Mouse (Mus musculus): ENCODE measurements around the gene Map4k5. TPM values are rescaled to one million over a fixed set of nuclear protein-coding genes. Genes with fewer than 3 reads are reported as not detected.
A peak's percentile ranks its signal among the peaks of the same experiment; 100 is the strongest.

Map4k5 gene
- polyA plus RNA-seq, 1 experiment: 5.6 TPM

DNA sequence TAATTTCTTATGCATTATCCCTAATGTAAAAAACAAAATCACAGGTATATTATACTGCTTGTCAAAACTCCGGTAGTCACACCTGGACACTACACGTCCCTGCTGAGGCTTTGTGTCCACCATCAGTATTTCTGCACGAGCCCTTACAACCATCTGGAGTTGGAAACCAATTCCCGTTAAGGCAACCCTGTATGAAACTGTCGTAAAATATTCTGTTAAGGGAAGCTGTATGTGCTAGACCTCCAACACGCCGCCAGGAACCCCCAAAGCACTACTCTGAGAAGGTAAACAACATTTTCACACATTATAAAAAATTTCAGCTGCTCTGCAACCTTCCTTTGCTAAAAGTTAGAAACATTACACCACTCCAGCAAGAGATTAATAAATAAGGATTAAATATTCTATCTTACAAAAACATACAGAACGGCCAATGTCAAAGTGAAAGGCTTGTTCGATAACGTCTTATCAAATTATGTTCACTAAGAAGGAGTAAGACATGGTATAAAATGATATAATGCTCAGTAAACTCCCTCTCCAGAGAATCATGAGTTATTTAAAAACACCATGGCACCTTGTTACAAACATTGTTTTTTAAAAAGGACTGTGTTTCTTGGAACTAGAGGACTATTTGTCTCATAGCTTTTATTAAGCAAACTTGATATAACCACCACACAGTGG lies 88.5 kb downstream of the Map4k5 start:
- Histone ChIP-seq H3K4me3 (ENCODE audit: control insufficient read depth, low read depth, low read length) (no peak overlapping the region), H3K27ac (ENCODE audit: control insufficient read depth, insufficient read depth, low read depth, low read length) (no peak overlapping the region), H3K27me3 (ENCODE audit: control insufficient read depth, insufficient read depth, low read length) (no peaks in the 10 kb centered on the region), H3K36me3 (ENCODE audit: control insufficient read depth, insufficient read depth, low read length) (no peaks in the 10 kb centered on the region; the same call in 1 of the 2 replicates), H3K4me1 (ENCODE audit: control insufficient read depth, insufficient read depth, low read length) (no peaks in the 10 kb centered on the region)
- TF ChIP-seq CTCF (IDR thresholded peaks at IDR 0.05; ENCODE audit: control insufficient read depth, insufficient read depth, insufficient replicate concordance, low read depth, low read length) (no peak), POLR2A (IDR thresholded peaks at IDR 0.05; ENCODE audit: control insufficient read depth, low read depth, low read length) (no peak)

DNA sequence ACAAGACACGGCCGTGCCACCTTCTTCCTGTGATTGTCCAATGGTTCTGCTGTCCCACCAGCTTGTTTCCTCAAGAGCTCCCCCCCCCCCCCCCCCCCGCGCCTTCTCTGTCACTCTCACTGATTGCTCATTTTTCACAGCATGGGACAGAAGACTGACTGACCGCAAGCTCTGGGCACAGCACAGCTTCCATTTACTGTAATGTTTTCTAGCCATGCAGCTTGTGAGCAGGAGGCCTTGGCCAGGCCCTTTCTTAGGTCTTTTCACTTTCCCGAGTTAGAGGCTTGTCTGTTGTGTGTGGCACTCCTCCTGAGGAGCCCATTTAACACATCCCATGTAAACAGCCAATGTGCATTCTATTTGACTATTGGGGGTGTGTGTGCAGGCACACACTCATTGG lies 89.8 kb downstream of the Map4k5 start:
- Histone ChIP-seq H3K4me1 (ENCODE audit: control insufficient read depth, insufficient read depth, low read length) (no peaks in the 10 kb centered on the region), H3K36me3 (ENCODE audit: control insufficient read depth, insufficient read depth, low read length) (no peaks in the 10 kb centered on the region; the same call in 1 of the 2 replicates), H3K27me3 (ENCODE audit: control insufficient read depth, insufficient read depth, low read length) (no peaks in the 10 kb centered on the region), H3K27ac (ENCODE audit: control insufficient read depth, insufficient read depth, low read depth, low read length) (no peak overlapping the region), H3K4me3 (ENCODE audit: control insufficient read depth, low read depth, low read length) (no peak overlapping the region)
- TF ChIP-seq CTCF (IDR thresholded peaks at IDR 0.05; ENCODE audit: control insufficient read depth, insufficient read depth, insufficient replicate concordance, low read depth, low read length) (no peak), POLR2A (IDR thresholded peaks at IDR 0.05; ENCODE audit: control insufficient read depth, low read depth, low read length) (no peak)

DNA sequence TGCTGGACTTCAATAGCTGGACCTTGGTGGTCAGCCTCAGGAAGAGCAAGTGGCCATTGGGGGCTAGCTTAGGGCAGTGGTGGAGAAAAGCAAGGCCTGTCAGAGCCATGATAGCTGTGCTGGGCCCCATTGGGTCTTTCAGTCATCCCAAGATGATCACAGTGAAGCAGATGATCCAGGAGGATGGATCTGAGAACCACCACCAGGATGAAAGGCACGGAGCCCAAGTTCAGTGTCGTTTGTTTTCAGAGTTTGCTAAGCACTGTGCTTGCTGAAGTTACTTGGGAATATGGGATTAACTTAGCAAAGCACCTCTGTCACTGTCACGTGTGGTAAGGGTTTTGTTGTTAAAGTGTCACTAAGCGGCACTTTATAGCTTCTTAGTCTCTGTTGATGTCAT lies 92.4 kb downstream of the Map4k5 start:
- Histone ChIP-seq H3K4me3 (ENCODE audit: control insufficient read depth, low read depth, low read length) (no peak overlapping the region), H3K27me3 (ENCODE audit: control insufficient read depth, insufficient read depth, low read length) (no peaks in the 10 kb centered on the region), H3K36me3 (ENCODE audit: control insufficient read depth, insufficient read depth, low read length) (no peaks in the 10 kb centered on the region; the same call in 1 of the 2 replicates), H3K27ac (ENCODE audit: control insufficient read depth, insufficient read depth, low read depth, low read length) (no peak overlapping the region), H3K4me1 (ENCODE audit: control insufficient read depth, insufficient read depth, low read length) (no peaks in the 10 kb centered on the region)
- TF ChIP-seq POLR2A (IDR thresholded peaks at IDR 0.05; ENCODE audit: control insufficient read depth, low read depth, low read length): no peak
- no peak for TF ChIP-seq CTCF (IDR thresholded peaks at IDR 0.05; ENCODE audit: control insufficient read depth, insufficient read depth, insufficient replicate concordance, low read depth, low read length)

DNA sequence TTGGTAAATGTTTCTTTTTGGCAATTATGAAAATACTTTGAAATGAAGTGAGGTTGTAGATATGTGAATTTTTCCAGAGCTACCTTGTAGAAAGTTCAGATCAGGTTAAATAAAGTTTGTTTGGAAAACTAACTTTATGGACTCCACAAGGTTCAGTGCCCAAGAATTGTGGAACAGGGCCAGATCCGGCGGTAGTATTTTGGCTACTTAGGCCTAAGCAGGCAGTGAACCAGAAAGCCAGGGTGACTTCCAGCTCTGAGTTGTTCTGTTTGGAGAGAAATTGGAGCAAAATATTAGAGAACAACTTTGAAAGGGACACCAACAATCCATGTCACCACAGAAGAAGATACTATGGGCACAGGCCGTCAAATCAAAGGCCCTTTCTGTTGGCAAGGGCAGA lies 96.7 kb downstream of the Map4k5 start:
- H3K27me3 ChIP-seq (ENCODE audit: control insufficient read depth, insufficient read depth, low read length): no peaks in the 10 kb centered on the region
- H3K27ac ChIP-seq (ENCODE audit: control insufficient read depth, insufficient read depth, low read depth, low read length): no peak overlapping the region
- peaks cover under 1% of the 10 kb centered on the region; the same call in 1 of the 2 replicates for H3K4me1 ChIP-seq (ENCODE audit: control insufficient read depth, insufficient read depth, low read length)
- TF ChIP-seq POLR2A (IDR thresholded peaks at IDR 0.05; ENCODE audit: control insufficient read depth, low read depth, low read length): no peak
- TF ChIP-seq CTCF (IDR thresholded peaks at IDR 0.05; ENCODE audit: control insufficient read depth, insufficient read depth, insufficient replicate concordance, low read depth, low read length): no peak
- no peaks in the 10 kb centered on the region for H3K36me3 ChIP-seq (ENCODE audit: control insufficient read depth, insufficient read depth, low read length)
- no peak overlapping the region for H3K4me3 ChIP-seq (ENCODE audit: control insufficient read depth, low read depth, low read length)

DNA sequence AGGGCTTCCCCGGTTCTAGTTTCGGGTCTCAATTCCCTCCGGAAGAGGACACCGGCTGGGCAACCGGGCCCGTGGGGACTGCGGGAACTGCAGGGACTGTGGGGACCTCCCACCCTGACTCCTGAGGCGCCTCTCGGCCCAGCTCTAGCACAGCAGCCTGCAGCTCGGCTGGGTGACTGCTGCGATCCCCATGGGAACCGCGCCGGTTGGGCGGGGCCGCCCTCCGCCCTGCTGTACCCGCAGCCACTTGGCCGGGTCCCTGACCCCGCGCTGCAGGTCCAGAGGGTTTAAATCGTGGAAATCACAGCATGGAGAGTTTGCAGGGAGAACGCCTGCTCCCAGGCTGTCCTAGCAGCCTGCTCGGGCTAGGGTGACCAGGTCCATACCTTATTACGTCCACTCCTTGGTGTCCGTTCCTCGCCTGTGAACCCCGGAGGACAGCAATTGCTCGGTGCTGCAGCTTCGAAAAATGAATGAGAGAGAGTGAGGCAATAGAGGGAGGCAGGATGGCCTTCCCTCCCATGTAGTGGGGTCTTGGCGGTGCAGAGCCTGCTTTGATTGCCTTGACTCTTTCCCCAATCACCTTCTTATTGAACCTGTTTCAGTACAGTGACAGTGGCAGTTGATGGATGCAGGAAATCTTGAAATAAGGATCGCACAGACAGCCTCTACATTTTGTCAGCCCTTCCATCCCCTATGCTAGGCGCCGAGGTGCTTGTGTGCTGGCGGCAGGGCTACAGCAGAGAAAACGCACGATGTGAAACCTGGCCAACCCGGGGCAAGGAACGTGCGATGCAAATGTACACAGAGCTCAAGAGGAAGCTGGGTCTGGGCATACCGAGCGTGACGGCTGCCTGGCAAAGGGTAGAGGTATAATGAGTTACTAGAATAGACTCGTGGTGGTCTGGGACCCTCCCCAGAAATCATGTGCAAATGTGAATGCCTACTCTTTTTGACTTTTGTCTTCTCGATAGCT lies 102.2 kb downstream of the Map4k5 start, which contains the start of gene Cdkl1:
Gene Cdkl1, minus strand, starts transcription at position 738 of the 976 bp plus-strand sequence.
- peak within 1 kb of the TSS; percentile 93 for H3K4me3 ChIP-seq (ENCODE audit: control insufficient read depth, low read depth, low read length)
- H3K4me1 ChIP-seq (ENCODE audit: control insufficient read depth, insufficient read depth, low read length): peaks cover 11% of the 10 kb centered on the region
- H3K27ac ChIP-seq (ENCODE audit: control insufficient read depth, insufficient read depth, low read depth, low read length): peak within 1 kb of the TSS; percentile 75
- H3K27me3 ChIP-seq (ENCODE audit: control insufficient read depth, insufficient read depth, low read length): no peaks in the 10 kb centered on the region
- H3K36me3 ChIP-seq (ENCODE audit: control insufficient read depth, insufficient read depth, low read length): no peaks in the 10 kb centered on the region
- TF ChIP-seq POLR2A (IDR thresholded peaks at IDR 0.05; ENCODE audit: control insufficient read depth, low read depth, low read length) (peak; percentile 43), CTCF (IDR thresholded peaks at IDR 0.05; ENCODE audit: control insufficient read depth, insufficient read depth, insufficient replicate concordance, low read depth, low read length) (no peak)

DNA sequence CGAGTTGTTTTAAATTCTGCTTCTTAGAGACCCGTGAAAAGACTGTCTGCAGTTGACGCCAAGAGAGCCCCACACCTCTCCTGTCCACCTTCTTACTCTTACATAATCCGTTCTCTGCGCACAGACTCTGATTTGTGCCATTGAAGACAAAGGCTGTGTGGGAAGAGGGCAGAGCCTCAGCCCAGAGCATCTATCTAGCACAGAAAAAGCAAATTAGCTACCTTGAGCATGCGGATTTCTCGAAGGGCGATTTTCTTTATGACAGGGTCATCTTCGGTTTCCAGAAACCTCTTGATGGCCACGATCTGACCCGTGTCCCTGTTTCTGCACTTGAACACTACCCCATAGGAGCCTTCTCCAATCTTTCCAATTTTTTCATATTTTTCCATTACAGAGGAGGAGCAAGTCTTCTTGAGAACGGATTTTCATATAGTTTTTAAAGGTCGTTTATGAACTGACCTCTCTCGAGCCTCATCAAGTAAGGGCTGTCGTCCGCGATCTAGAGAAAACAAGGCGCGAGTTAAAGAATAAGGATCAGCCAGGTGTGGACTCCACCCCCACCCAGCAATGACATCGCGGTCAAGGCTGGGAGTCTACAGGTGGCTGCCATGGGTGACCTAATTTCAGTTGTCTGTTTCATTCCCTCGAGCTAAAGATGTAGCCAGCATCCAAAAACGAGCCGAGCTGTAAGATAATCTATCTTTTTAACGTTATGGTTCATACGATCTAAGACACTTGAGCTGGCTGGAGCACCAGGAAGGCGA lies 103.1 kb downstream of the Map4k5 start:
- Histone ChIP-seq H3K27ac (ENCODE audit: control insufficient read depth, insufficient read depth, low read depth, low read length) (peak overlapping the region; percentile 75), H3K36me3 (ENCODE audit: control insufficient read depth, insufficient read depth, low read length) (no peaks in the 10 kb centered on the region), H3K4me3 (ENCODE audit: control insufficient read depth, low read depth, low read length) (peak overlapping the region; percentile 93), H3K27me3 (ENCODE audit: control insufficient read depth, insufficient read depth, low read length) (no peaks in the 10 kb centered on the region), H3K4me1 (ENCODE audit: control insufficient read depth, insufficient read depth, low read length) (peaks cover 16% of the 10 kb centered on the region)
- TF ChIP-seq POLR2A (IDR thresholded peaks at IDR 0.05; ENCODE audit: control insufficient read depth, low read depth, low read length) (no peak; the same call in 1 of the 2 replicates), CTCF (IDR thresholded peaks at IDR 0.05; ENCODE audit: control insufficient read depth, insufficient read depth, insufficient replicate concordance, low read depth, low read length) (no peak)
